Mouse (Mus musculus): ENCODE data around the gene Ptger3.

The Ptger3 gene

DNA sequence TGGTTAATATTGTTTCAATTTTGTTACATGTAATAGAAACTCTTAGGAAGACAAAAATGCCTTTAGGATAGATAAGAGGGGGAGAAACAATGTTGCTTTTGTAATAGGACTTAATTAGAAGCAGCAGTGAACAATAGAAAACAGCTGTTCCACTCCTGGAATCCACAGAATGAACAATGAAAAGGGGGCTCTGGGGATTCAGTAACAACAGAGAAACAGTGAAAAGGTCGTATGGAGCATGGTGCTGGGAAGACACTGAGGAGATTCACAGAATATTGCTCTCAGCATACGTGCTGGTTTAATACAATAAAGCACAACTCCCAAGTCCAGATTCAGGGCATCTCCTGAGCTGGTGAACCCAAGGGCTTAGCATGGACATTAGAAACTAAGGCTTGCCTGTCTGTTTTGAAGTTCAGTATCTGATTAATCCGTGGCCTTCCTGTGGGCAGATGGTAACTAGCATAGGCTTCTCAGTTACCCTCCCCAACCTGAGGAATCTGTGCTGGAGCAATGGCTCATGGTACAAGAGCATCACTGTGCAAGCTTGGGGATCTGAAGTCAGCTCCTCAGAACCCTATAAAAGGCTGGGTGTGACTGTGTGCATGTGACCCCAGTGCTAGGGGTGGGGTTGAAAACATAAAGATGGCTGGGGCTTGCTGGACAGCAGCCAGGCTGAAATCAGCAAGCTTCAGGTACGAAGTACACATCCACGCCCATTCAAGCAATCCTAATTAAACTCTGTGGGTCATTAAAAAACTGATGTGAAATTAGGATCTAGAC lies 16.1 kb downstream of the Ptger3 start:
- no peak for DNase-seq (ENCODE audit: low spot score)

DNA sequence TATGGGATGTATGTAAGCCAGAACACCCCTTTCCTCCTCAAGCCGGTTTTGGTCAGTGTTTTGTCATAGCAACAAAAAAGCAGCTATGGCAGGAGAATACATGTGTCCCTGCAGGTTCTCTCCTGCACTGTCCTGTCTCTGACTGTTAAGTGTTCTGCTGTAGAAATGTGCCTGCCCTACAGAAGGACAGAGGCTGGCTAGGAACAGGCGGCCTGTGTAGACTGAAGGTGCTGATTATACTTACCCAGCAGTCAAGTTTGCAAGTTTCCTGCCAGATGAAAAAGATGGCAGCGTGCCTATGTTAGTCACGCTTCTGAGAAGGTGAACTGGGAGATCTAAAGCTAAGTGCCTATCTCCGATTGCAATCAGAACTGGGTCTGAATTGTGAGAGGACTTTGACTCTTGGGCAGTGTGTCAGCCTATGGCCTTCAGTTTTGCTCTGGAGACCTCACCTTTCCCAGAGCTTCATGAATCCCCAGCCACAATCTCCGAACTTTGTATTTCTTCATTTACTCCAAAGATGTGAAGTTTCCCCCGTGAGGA lies 31.2 kb downstream of the Ptger3 start:
- no peak for DNase-seq (ENCODE audit: low spot score)

DNA sequence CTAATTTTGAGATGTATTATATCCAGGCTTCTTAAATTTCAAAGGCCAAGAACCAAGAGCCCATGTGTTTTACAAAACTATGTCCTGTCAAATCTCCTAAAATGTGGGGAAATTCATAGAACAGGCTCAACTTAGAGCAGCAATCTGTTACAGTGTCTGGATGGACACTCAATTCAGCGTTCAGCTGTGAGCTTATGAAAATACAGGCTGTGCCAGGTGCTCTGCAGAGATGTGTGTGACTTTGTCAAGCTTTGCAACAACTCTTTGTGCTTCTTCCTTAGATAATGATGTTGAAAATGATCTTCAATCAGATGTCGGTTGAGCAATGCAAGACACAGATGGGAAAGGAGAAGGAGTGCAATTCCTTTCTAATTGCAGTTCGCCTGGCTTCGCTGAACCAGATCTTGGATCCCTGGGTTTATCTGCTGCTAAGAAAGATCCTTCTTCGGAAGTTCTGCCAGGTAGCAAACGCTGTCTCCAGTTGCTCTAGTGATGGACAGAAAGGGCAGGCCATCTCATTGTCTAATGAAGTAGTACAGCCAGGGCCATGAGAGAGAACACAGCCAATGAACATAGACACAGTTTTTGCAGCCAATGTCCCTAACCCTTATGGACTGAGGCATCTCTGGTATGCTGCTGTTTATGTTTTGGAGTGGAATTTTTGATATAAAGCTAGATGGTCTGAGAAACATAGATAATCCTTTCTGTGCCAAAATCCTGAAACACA lies 38.2 kb downstream of the Ptger3 start:
- DNase-seq (ENCODE audit: low spot score) = no peak

DNA sequence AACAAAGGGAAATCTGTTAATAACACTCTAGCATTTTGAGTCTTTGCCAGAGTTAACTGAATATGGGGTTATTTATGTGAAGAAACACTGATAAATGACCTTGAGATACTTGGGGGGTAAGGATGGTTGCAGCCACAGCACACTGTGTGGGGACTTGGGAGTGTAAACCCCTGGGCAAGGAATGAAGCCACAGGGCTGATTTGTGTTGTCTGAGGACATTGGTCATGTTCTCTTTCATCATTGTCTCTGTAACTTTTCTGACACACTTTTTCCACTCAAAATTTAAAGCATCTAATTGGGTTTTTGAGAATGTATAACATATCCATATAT lies 38.7 kb downstream of the Ptger3 start:
- DNase-seq (ENCODE audit: low spot score) = no peak

DNA sequence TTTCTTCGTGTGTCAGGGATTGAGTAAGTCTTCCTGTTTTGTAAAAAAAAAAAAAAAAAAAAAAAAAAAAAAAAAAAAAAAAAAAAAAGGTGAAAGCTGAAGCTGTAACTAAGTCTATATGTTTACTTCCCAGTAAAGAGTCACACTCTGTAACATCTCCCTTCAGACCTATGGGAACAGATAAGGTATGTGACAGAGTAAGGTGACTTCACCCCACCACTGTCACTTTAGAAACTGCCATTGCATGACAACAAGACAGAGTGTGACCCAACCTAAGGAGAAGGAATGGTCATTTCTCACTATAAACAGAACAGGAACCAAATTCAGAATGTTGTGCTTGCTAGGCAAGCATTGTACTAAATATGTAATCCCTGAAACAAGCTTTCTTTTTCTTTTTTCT lies 46.9 kb downstream of the Ptger3 start:
- DNase-seq (ENCODE audit: low spot score) = no peak

DNA sequence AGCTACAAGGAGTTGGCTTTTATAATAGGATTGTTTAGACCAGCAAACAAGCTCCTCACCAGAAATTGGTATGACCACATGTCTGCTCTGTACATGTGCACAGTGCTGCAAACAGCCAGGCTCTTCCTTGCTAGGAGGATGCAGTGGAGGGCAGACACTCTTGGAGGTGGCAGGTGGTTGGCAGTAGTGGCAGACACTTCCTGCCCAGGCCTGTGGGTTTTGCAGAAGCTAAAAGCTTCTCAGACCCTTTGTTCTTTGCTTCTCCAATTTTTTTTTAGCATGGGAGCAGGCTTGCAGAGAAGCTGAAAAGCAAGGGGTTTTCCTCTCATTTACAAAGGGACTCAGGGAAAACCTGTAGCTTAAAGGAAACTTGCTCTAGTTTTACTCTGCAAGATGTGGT lies 50.3 kb downstream of the Ptger3 start:
- DNase-seq (ENCODE audit: low spot score) = no peak

DNA sequence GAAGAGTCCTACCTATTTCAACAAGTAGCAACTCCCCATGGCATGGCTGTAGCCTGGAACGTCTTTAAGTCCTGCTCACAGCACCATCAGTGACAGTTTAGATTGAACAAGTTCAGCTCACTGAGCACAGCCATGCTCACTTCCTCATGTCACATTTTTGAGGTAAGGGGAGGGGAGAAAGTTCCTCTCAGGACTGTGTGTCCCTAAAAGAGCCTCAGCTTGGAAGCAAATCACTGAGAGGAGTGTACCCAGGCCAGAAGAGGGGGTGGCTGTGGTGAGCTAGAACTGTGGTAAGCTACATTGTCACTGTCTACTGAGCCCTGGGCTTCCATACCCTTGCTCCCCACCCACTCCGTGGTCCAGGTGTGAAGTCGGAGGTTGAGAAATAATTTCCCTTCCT lies 60.7 kb downstream of the Ptger3 start:
- DNase-seq (ENCODE audit: low spot score) = no peak

DNA sequence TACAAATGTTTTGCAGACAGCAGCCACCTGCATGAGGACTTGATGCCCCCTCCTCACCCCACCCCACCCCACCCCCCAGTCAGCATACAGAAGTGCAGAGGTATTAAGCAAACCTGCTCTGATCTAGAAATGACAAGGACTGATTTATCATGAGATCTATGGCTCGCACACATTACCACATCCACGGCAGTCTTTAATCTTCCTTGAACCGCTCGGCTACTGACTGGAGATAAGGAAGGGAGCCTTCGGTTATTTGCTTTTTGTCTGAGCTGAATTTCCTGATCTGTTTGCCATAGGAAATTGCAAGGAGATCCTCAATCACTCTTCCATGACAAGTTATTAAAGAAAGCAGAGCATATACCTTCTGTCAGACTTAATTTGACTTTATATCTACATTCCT lies 64.0 kb downstream of the Ptger3 start:
- no peak for DNase-seq (ENCODE audit: low spot score)

DNA sequence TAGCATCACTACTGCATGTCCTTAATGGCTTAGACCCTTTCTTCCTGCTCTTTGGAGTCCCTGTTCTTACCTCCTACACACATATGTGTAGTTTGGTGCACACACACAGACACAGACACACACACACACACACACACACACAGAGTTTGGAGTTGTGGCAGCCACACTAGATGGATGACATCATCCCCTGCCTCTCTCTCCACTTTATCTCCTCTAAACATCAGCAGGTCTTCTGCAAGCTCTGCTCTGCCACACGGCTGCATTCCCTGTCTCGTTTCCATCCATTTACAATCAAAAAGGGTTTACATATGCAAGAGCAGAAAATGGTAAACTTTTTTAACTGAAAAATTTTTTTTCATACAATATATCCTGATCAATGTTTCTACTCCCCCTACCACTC lies 64.7 kb downstream of the Ptger3 start:
- no peak for DNase-seq (ENCODE audit: low spot score)

DNA sequence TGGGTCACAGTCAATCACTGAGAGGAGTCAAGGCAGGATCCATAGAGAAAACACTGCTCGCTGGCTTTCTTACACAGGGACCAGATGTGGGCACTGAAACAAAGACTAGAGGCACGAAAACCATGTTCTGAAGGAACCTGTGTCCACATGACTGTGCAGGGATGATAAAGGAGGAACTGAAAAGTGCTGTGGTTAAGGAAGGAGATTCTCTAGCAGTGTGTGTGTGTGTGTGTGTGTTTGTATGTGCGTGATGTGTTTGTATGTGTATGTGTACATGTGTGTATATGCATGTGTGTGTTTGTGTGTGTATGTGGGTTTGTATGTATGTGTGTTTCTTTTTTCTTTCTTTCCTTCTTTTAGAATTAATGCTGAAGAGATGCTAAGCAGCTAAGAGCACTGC lies 67.7 kb downstream of the Ptger3 start:
- DNase-seq (ENCODE audit: low spot score) = no peak

DNA sequence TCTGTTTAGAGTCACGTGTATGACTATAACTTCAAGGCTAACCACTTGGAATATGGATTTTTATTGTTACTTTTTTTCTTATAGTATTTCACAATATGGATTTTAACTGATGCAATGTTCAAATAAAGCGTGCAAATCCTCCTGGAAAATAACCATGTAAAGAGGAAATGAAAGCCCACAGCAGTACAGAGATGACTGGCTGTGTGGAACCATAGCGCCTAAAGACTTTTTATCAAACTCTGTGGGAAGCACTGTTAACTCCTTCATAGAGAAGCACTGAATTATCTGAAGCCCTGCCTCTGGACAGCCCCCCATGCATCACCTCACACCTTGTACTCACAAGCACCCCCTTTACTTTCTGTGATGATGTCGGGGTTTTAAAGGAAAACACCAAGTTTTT lies 69.0 kb downstream of the Ptger3 start:
- DNase-seq (ENCODE audit: low spot score) = no peak

DNA sequence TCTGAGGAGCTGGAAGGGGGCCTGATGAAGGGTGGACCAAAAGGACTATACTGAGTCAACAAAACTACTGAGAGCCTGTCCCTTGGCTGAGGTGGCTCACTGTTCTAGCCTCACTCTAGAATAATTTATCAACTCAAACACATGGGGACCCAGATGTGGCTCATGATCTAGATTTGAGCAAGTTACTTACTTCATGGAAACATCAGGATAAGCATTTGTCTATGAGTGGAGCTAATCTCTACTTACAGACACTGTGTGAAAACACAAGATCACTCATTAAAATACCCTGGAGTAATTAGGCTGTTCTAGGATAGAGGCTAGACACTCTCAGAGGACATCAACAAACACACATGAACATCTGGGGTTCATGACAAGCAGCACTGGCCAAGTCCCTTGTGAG lies 70.2 kb downstream of the Ptger3 start:
- no peak for DNase-seq (ENCODE audit: low spot score)

DNA sequence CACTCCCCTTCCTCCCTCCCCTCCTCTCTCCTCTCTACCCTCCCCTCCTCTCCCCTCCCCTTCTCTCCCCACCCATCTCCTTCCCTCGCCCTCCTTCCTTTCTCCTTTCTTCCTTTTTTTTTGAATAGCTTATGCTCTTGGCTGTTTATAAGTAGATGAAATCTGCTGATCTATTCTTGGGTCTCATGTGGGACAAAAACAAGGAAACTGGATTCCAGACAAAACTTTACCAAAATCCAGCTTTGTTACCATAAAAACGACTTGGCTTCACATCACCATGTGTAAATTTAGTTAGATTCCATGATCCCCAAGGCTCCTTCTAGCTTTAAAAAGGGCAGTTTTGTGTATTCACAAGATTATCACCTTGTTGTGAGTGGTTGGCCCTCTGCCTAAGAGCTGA lies 70.6 kb downstream of the Ptger3 start:
- no peak for DNase-seq (ENCODE audit: low spot score)

DNA sequence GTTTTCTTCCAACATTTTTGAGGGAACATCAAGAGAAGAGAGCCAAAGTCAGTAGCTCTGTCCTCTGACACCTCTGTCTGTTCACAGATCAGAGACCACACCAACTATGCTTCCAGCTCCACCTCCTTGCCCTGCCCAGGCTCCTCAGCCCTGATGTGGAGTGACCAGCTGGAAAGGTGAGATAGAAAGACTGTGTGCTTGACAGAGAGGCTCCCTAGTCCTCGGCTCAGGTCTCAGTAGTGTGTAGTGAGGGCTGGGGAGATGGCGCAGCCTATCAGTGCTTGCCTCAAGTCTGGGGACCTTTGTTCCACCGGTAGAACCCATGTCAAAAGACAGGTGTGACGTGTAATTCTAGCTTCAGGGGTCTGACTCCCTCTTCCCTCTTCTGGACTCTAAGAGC lies 74.9 kb downstream of the Ptger3 start:
- no peak for DNase-seq (ENCODE audit: low spot score)

DNA sequence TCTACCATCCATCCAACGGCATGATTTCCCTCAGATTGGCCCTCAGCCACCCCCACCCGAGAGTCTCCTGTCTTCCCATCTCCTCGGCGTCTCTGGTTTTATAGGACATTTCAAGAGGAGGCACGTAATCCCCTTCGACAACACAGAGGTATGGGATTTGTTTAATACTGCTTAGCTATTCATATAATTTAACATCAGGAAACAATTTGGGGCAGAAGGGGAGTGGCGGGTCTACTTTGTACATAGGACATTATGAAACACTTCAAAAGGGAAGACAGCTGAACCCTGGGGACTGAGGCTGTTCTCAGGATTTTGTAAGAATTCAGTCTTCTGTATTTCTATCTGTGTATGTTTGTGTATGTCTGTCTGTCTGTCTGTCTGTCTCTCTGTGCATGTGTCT lies 94.9 kb downstream of the Ptger3 start:
- no peak for DNase-seq (ENCODE audit: low spot score)

DNA sequence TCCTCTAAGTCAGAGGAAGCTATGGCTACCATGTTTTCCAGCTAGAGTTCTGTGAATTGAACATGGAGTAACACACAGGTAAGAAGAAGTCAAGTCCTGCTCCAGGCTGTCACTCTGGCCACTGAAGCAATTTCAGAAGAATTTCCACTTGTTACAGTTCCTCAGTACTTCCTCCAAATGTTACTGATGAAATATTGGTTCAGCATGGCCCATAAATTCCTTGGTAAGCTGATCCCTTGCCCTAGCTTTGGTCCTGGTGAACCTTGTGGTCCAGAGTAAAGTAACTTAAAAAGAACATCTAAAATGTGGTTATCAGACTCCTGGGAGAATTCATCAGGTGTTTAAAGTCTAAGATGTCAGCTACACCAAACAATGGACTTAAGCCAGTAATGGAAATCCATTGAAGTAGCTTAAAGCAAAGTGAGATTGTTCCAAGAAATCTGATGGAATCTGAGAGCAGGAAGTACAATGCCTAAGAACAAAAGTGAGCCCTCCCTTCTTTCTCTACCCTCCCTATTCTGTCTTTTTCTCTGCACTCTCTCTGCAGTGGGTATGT lies 97.9 kb downstream of the Ptger3 start:
- no peak for DNase-seq (ENCODE audit: low spot score)

DNA sequence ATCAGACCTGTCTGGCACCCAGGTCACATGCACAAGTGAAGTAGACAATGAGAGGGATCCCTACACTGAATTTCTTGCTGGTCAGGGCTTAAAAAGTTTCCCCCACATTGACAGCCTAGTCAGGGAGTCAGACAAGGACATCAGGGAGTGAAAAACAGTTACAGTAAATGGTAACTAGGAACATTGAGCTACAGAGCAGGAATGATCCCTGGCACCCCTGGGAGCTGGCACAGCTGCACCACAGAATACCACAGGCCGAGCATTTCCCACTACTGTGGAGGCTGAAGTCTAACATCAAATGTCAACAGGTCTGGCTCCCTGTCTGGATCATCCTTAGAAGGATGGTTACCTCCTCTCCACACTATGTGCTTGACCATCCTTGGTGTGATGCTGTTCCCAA lies 98.8 kb downstream of the Ptger3 start:
- DNase-seq (ENCODE audit: low spot score) = no peak

DNA sequence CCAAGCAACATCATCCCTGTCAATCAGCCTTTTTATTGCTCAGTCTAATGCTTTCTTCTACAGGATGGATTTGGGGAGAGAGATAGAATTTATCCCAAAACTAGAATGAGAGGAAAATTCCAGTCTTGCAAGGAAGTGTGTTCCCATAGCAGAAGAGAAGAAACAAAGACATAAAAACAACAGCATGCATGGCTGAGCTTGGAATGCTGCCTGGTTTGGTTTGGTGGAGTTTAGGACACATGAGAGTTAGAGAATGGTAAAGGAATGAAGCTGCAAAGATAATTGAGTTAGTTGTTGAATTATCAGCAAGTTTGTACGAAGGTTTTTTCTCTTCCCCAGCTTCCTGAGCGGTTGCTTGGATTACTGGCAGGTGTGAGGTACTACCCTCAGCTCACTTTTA lies 99.5 kb downstream of the Ptger3 start:
- DNase-seq (ENCODE audit: low spot score) = no peak

DNA sequence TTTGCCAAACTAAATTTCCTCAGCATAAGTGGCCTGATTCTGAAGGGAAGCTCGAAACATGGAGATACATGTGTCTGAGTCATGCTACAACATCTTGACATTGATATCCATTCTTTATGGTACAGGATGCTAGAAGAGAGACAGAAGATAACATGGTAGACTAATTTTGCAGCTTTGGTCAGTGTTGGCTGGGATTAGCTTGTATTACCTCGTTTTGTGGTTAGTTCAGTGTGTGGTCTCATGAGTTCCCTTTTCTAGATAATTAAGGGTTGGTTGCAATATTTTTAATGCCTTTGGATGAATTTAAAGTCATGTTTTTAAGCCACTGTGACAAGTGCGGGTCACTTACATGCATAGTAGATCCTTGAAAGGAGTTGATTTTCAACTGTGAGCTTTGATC lies 119.4 kb downstream of the Ptger3 start:
- DNase-seq (ENCODE audit: low spot score) = no peak

DNA sequence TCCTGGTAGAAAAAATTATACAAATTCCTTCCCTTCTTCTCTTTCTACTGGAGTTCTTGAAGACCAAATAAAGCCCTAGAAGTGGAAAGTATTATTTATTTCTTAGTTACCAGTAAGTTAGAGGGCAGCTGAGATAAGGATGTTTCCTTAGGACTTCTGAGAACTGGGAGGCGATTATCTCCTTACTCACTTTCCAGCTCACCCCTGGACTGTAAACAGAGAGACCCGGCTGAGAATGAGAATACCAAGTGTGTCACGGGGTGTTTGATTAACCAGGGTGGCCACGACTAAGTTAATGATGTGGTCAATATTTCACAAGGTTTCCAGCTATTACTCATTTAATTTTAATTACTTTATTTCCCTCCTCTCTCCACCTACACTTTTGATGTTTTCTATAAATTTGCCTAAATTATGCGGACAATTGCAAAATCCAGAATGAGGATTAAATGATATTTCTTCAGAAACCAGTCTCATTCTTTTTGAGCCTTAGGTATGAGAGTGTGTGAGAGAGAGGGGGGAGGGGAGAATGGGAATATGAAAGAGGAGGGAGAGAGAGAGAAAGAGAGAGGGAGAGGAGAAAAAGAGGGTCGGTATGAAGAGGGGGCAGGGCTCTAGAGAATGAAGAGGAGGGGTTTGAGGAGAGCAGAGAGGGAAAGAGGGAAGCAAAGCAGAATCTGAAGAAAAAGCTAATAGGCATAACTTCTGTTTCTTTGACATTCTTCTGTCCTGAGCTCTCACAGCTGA lies 121.9 kb downstream of the Ptger3 start:
- DNase-seq (ENCODE audit: low spot score) = no peak

All from left cerebral cortex, adult 11 months (tissue).